Mouse (Mus musculus): ENCODE data around the gene Unc93a2. TPM values are rescaled to one million over a fixed set of nuclear protein-coding genes. Genes with fewer than 3 reads are reported as not detected.
"Not testable (repeated sequence)": the region's sequence is repeated elsewhere in the genome, so short reads cannot be mapped to it uniquely, and the experiment has no call there.

Gene Unc93a2
- polyA plus RNA-seq, 1 experiment from 2014 or later: not detected

DNA sequence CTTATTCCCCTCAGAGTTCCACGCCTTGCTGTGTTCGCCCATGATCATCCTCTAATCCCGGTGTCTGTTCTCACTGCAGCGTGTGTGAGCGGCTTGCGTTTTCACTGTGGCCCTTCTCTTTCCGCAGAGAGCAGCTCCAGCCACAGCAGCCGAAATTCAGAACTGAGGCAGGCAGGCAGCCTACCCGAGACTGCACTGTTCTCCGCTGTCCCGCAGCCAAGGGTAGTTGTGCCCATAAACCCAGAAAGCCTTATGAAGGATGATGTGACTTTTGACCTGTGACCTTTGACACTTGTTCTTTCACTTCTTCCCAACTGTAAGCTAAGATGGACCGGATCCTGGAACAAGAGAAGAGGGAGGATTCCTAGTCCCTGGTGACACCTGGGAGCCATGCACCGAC is 11.8 kb upstream of the Unc93a2 start:
- 79% methylated on average over 10 of the region's 13 CpGs for WGBS (ENCODE audit: insufficient replicate concordance)
- not testable (repeated sequence) for H3K36me3 ChIP-seq (ENCODE audit: control insufficient read depth, insufficient read depth, low read length); H3K4me2 ChIP-seq; H3K9me3 ChIP-seq (replicated peaks; ENCODE audit: control insufficient read depth, low read length); H3K27ac ChIP-seq (ENCODE audit: low read depth, low read length); H3K9ac ChIP-seq (ENCODE audit: low read depth, low read length); H3K27me3 ChIP-seq (ENCODE audit: control insufficient read depth, insufficient read depth, low read length); H3K4me3 ChIP-seq (ENCODE audit: low read depth, low read length); H3K4me1 ChIP-seq (ENCODE audit: control insufficient read depth, insufficient read depth, low read length); ATAC-seq (replicated peaks; ENCODE audit: insufficient number of reproducible peaks, low FRiP score, low TSS enrichment)

DNA sequence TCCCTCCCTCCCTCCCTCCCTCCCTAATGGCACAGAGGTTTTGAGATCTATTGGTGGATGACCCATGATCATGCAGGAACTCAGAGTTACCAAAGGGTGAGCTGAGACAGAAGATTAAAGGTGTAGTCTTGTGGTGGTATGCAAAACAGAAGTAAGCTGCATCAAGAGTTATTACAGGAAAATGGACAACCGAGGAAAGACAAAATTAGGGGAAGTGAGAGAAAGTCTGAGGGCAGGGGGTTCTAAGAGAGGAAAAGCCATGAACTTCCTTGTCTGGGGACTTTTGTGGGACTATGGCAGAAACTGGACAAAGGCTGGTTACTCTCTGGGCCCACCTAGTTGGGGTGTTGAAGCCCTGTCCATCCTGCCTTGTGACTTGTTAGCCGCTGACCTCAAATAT is 11.0 kb upstream of the Unc93a2 start:
- H3K27me3 ChIP-seq (ENCODE audit: control insufficient read depth, insufficient read depth, low read length); H3K27ac ChIP-seq (ENCODE audit: low read depth, low read length); H3K4me1 ChIP-seq (ENCODE audit: control insufficient read depth, insufficient read depth, low read length); H3K9me3 ChIP-seq (replicated peaks; ENCODE audit: control insufficient read depth, low read length); H3K36me3 ChIP-seq (ENCODE audit: control insufficient read depth, insufficient read depth, low read length); H3K4me3 ChIP-seq (ENCODE audit: low read depth, low read length); ATAC-seq (replicated peaks; ENCODE audit: insufficient number of reproducible peaks, low FRiP score, low TSS enrichment); H3K9ac ChIP-seq (ENCODE audit: low read depth, low read length); H3K4me2 ChIP-seq: not testable (repeated sequence)
- no CpG with 5 or more reads among the region's 2 CpGs for WGBS (ENCODE audit: insufficient replicate concordance)

- H3K4me2 ChIP-seq; H3K27me3 ChIP-seq (ENCODE audit: control insufficient read depth, insufficient read depth, low read length); H3K4me1 ChIP-seq (ENCODE audit: control insufficient read depth, insufficient read depth, low read length); H3K9ac ChIP-seq (ENCODE audit: low read depth, low read length); H3K9me3 ChIP-seq (replicated peaks; ENCODE audit: control insufficient read depth, low read length); H3K36me3 ChIP-seq (ENCODE audit: control insufficient read depth, insufficient read depth, low read length); H3K27ac ChIP-seq (ENCODE audit: low read depth, low read length); ATAC-seq (replicated peaks; ENCODE audit: insufficient number of reproducible peaks, low FRiP score, low TSS enrichment); H3K4me3 ChIP-seq (ENCODE audit: low read depth, low read length): not testable (repeated sequence)
- WGBS (ENCODE audit: insufficient replicate concordance): 86% methylated on average over 6 of the region's 8 CpGs
These were observed 10.4 kb upstream of the Unc93a2 start for GRCm38 (mm10) chr17:7395671-7396070.

DNA sequence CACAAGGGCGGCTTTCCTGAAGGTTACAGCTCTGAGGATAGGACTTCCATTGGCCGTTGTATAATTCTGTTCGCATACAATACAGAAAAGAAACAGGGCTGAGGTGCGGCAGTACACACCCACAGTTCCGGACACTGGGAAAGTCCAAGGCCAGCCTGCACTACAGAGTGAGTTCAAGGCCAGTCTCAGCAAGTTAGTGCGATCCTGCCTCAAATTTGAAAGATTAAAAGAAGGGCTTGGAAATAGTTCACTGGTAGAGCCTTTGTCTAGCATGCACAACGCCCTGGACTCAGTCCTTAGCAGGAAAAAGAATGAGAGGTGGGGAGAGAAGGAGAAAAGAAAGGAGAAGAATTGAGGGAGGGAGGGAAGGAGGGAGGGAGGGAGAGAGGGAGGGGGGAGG is 9.9 kb upstream of the Unc93a2 start:
- H3K27me3 ChIP-seq (ENCODE audit: control insufficient read depth, insufficient read depth, low read length); H3K9ac ChIP-seq (ENCODE audit: low read depth, low read length); H3K4me1 ChIP-seq (ENCODE audit: control insufficient read depth, insufficient read depth, low read length); H3K4me3 ChIP-seq (ENCODE audit: low read depth, low read length); H3K4me2 ChIP-seq; H3K27ac ChIP-seq (ENCODE audit: low read depth, low read length); H3K9me3 ChIP-seq (replicated peaks; ENCODE audit: control insufficient read depth, low read length); H3K36me3 ChIP-seq (ENCODE audit: control insufficient read depth, insufficient read depth, low read length); ATAC-seq (replicated peaks; ENCODE audit: insufficient number of reproducible peaks, low FRiP score, low TSS enrichment): not testable (repeated sequence)
- WGBS (ENCODE audit: insufficient replicate concordance): 84% methylated on average over 7 of the region's 7 CpGs

GRCm38 (mm10) chr17:7389898-7390297 is 4.6 kb upstream of the Unc93a2 start:
- ATAC-seq (replicated peaks; ENCODE audit: insufficient number of reproducible peaks, low FRiP score, low TSS enrichment); H3K4me1 ChIP-seq (ENCODE audit: control insufficient read depth, insufficient read depth, low read length); H3K9ac ChIP-seq (ENCODE audit: low read depth, low read length); H3K4me3 ChIP-seq (ENCODE audit: low read depth, low read length); H3K4me2 ChIP-seq; H3K27ac ChIP-seq (ENCODE audit: low read depth, low read length); H3K9me3 ChIP-seq (replicated peaks; ENCODE audit: control insufficient read depth, low read length); H3K27me3 ChIP-seq (ENCODE audit: control insufficient read depth, insufficient read depth, low read length); H3K36me3 ChIP-seq (ENCODE audit: control insufficient read depth, insufficient read depth, low read length): not testable (repeated sequence)
- 70% methylated on average over 7 of the region's 7 CpGs for WGBS (ENCODE audit: insufficient replicate concordance)

DNA sequence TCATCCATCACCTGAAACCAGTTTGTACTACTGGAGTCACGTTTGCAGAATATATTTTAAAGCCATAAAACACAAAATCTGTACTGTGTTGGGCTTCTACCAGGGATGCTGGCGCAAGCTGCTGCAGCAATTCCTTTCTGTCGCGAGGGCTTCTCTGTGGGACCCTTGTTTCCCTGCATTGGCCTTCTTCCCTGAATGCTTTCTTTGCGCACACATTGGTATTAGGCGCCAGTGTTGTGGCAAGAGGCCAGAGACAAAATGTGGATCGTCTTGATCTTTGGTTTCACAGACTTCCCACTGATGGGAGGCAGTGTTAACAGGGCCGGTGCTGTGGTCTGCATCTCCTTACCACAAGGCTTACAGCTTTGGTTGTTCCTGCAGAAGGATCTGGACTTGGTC is 3.7 kb upstream of the Unc93a2 start:
- H3K4me3 ChIP-seq (ENCODE audit: low read depth, low read length); H3K27me3 ChIP-seq (ENCODE audit: control insufficient read depth, insufficient read depth, low read length); H3K27ac ChIP-seq (ENCODE audit: low read depth, low read length); H3K9me3 ChIP-seq (replicated peaks; ENCODE audit: control insufficient read depth, low read length); H3K36me3 ChIP-seq (ENCODE audit: control insufficient read depth, insufficient read depth, low read length); H3K4me1 ChIP-seq (ENCODE audit: control insufficient read depth, insufficient read depth, low read length); H3K9ac ChIP-seq (ENCODE audit: low read depth, low read length); H3K4me2 ChIP-seq; ATAC-seq (replicated peaks; ENCODE audit: insufficient number of reproducible peaks, low FRiP score, low TSS enrichment): not testable (repeated sequence)
- WGBS (ENCODE audit: insufficient replicate concordance): 79% methylated on average over 6 of the region's 8 CpGs

- not testable (repeated sequence) for H3K27me3 ChIP-seq (ENCODE audit: control insufficient read depth, insufficient read depth, low read length); H3K9ac ChIP-seq (ENCODE audit: low read depth, low read length); H3K4me2 ChIP-seq; H3K27ac ChIP-seq (ENCODE audit: low read depth, low read length); H3K4me1 ChIP-seq (ENCODE audit: control insufficient read depth, insufficient read depth, low read length); H3K9me3 ChIP-seq (replicated peaks; ENCODE audit: control insufficient read depth, low read length); H3K36me3 ChIP-seq (ENCODE audit: control insufficient read depth, insufficient read depth, low read length); H3K4me3 ChIP-seq (ENCODE audit: low read depth, low read length)
- ATAC-seq (replicated peaks; ENCODE audit: insufficient number of reproducible peaks, low FRiP score, low TSS enrichment): peak; percentile 50
- WGBS (ENCODE audit: insufficient replicate concordance): no CpG with 5 or more reads among the region's 2 CpGs
These were observed 3.2 kb upstream of the Unc93a2 start for GRCm38 (mm10) chr17:7388341-7388957.

DNA sequence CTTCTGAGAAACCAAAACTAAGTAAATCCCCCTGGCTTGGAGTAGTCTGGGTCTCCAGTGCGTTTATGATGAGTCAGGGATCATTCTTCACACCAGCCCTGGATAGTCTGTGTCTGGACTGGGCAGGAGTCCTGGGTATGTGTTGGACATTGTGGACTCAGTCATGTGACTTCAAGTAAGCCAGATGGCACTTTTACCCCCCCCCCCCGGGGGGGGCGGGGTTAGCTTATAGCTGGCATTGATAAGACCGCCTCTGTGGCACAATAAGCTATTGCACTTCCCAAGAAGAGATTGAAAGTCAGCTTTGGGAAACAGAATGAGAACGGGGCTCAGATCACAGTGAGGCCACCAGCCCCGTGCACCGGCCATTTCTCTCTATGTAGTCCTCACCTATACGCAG is 752 bp upstream of the Unc93a2 start:
- H3K4me2 ChIP-seq; H3K9ac ChIP-seq (ENCODE audit: low read depth, low read length); H3K27me3 ChIP-seq (ENCODE audit: control insufficient read depth, insufficient read depth, low read length); H3K27ac ChIP-seq (ENCODE audit: low read depth, low read length); H3K4me1 ChIP-seq (ENCODE audit: control insufficient read depth, insufficient read depth, low read length); ATAC-seq (replicated peaks; ENCODE audit: insufficient number of reproducible peaks, low FRiP score, low TSS enrichment); H3K9me3 ChIP-seq (replicated peaks; ENCODE audit: control insufficient read depth, low read length); H3K4me3 ChIP-seq (ENCODE audit: low read depth, low read length); H3K36me3 ChIP-seq (ENCODE audit: control insufficient read depth, insufficient read depth, low read length): not testable (repeated sequence)
- WGBS (ENCODE audit: insufficient replicate concordance): 60% methylated on average over 8 of the region's 8 CpGs

Data from heart, embryonic 11.5 days (tissue).